Mouse (Mus musculus) mouse embryonic stem cell (cell line): ENCODE results near the gene Spire2.

Experiments
- in situ Hi-C, 2 experiments: fragments of 300-500 bp; cut with MboI; formaldehyde crosslinking; loops; 1 replicate in 1 of 2; 3 replicates in 1 of 2; pipeline ENCODE4 v1.14.3; 2019 to 2020; ENCODE audit warnings: low sequenced_read_pairs in 2 of 2, low pct_unique_long_range_greater_than_20kb in 1 of 2, mixed read lengths in 1 of 2; ENCODE audit not compliant: unreplicated experiment in 1 of 2

Spire2 gene

DNA sequence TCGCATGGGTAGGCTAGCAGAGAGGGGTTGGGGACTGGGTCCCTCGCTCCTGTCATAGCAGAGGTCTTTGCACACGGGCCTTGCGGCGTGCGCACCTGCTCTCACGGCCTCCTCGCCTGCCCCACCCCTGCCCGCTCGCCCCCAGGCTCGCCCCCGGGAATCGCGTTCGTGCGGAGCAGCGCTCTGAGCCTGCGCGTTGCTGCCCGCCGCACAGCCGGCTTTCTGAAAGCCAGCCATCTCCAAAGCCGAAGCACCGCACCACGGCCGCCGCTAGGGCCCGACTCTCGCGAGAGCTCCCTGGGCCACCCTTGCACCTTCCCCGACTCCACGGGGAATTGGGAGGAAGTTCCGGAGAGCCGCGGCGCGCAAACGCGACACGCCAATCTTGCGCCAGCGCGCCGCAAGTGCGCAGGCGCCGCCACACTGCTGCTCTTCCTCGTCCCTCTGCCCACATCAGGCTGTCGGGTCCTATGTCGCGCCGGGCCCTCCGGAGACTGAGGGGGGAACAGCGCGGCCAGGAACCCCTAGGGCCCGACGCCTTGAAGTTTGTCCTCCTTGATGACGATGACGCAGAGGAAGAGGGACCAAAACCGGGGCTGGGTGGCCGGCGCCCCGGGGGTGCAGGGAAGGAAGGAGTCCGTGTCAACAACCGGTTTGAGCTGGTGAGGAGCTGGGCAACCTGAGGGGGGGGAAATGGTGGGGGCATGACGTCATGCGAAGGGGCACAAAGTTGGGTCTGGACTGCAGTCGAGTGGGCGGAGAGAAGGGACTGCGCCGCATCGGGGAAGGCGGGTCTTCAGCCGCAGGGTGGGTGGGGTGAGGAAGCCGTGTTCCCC is 41.1 kb downstream of the Spire2 start, which contains the start of gene Tcf25:
Gene Tcf25 (plus strand): TSS at position 351 of the 836 bp plus-strand sequence.
- in situ Hi-C loops: no loop called here

DNA sequence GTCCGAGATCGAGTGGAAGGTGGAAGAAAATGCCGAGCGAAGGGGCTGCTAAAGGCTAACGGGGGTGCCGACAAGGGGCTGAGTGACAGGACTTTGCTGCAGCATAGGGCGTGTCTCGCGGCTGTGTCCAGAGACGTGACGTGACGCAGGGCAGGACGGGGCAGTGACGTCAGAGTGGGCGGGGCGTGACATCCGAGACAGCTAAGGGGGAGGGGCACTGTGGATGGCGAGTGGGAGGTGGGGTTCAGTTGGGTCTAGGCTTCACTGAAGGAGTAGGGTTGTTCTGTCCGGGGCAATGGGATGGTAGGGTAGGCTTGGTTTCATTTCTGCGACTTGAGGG is 41.7 kb downstream of the Spire2 start:
- in situ Hi-C loops: no loop called here

DNA sequence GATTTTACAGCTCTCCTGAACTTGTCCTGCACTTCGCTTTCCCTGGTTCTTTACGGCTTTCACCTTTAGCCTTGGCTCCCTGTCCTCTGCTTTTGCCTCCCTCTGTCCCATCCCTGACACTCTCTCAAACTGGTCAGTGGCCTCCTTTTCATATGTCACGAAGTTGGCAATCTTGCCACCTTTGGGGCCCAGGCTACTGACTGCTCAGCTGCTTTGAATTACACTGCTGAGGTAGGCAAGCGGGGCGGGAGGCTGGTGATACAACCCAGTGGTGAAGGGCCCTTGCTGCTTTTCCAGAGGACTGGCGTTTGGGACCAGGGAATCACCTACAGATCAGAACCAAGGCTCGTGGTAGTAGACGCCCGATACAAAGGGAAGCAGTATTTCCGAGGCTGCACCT is 43.2 kb downstream of the Spire2 start:
- in situ Hi-C loops: no loop called here

DNA sequence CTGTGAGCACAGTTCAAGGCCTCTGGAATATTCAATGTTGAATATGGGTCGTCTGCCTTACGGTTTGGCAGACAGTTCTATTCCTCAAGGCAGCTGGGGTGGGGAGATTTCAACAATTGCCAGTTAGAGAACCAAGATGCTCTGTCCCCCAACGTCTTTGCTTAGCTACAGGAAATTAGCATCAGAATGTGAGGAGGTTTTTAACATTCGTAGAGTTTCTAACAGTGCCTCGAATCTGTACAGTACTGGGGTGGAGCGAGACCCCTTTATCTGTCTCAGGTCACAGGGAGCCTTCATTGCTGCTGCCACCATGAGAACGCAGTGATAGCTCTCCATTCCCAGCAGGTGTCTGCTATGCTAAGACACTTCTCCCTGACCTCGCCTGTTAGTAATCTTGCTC is 43.6 kb downstream of the Spire2 start:
- in situ Hi-C loops: no loop called here

DNA sequence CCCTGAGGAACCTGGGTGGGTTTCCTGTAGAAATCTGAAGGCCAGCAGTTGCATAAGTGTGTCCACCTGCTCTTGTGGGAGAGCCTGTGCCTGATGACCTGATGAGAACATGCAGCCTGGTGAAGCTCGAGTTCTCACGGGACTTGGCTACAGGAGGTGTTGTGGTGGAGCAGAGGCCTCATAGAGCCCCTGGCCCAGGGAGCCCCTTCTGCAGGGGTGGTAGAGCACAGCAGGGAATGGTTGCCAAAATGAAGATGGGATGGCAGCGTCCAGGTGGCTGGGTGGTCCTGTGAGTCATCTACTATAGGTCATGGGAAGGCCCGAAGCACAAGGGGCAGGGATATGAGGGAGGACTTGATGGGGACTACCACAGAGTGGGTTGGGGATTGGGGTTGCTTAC is 49.2 kb downstream of the Spire2 start:
- in situ Hi-C loops: no loop called here

DNA sequence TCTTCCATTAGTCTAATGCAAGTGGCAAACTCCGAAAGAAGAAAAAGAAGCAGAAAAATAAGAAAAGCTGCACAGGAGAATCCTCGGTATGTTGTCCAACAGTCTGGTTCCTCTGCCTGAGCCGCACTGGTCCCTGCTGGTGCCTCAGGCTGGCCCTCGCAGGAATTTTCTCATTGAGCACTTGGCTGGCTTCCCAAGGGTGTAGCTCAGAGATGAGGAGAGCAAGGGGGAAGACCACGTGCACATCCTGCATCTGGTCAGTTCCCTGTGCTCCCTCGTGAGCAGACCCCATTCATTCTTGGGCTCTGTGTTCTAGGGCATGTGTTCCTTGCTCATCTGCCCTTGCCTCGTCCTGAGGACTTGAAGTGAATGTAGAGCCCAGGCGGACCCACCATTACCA is 50.0 kb downstream of the Spire2 start:
- in situ Hi-C loops: no loop called here

DNA sequence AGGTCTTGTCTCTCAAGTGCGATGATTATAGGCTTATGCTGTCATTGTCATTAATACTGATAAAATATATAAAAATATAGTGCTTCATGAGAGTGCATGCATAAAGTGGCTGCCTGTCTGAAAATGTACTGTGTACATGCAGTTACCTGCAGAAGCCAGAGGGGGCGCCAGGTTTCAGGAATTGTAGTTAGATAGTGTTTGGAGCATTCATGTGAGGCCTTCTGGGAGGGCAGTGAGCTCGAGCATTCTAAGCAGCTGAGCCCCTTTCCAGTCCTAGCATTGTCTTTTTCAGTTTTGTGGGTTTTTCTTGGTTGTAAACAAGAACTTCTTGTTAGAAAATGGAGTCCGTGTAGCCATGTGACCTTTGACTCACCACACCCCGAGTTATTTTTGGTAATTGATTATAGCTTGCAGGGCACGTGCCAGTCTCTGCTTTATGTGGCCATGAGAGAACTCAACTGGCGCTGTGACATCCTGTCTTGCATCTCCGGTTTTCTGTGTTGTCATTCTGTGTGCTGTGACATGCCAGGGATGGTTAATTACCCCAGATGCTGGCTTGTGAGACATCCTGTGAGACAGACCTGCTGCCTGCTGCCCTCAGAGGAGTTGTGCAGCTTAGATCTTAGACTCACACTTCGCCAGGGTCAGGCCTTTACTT is 52.5 kb downstream of the Spire2 start:
- in situ Hi-C loops: no loop called here

DNA sequence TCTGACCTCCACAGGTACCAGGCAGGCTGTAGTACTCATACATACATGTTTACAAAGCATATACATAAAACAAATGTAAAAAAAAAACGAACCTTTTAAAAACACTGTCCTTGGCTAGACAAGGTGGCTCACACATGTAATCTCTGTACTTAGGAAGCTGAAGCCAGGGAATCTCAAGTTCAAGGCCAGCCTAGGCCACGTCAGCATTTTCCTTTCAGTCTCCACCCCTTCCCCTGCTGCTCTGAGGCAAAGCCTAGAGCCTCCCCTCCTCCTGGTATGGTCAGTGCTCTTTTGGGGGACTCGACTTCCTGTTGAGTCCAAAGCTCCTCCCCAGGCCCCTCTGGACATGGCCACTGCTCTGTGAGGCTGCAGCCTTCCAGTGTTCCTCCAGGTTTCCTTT is 54.5 kb downstream of the Spire2 start:
- in situ Hi-C loops: no loop called here

DNA sequence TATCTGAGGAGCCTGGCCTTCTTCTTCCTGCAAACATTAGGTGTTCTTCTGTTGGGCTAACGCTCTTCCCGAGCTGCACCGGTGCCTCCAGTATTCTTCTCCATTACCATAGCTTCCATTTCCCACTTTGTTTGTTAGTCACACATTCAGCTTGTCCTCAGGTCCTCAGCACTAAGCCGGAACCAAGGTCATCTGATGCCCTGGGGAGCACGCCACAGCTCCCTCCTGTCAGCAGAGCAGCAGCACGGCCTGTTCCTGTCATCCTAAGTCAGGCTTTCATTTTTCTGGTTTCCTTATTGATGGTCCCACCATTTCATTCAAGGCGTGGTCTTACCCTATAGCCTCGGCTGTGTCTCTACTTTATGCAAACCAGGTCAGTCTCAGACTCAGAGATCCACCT is 55.3 kb downstream of the Spire2 start:
- in situ Hi-C loops: no loop called here

DNA sequence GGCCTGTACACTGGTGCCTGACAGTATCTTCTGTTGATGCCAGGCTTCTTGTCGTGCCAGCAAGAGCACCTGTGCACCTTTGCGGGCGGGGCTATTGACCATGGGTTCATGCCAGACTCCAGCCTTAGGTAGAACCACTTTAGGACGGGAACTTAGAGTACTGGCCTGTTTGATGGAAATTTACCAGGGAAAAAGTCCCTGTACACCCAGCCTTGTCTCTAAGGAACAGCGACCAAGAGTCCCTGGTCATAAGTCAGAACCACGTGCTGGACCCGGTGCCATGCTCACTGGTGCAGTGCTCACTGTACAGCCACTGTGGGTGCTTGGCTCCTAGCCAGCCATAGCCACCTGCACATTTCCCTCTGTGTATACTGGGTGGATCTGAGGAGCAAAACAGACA is 56.5 kb downstream of the Spire2 start:
- in situ Hi-C loops: no loop called here

DNA sequence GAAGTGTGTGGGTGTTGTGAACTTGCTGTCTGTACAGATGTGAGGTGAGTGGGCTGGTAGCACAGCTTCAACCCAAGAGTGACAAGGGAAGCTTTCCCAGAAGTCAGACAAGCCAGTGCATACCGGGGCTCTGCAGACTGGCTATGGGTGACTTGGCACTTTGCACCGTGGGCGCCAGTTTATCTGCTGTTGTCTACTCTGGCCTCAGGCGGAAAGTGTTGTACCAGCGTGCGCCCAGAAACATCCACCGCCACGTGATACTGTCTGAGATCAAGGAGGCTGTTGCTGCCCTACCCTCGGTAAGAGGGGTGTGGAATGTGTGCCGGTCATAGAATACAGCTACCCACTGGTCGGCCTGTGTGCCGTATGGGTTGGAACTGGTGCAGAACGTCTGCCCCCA is 65.8 kb downstream of the Spire2 start:
- in situ Hi-C loops: no loop called here

DNA sequence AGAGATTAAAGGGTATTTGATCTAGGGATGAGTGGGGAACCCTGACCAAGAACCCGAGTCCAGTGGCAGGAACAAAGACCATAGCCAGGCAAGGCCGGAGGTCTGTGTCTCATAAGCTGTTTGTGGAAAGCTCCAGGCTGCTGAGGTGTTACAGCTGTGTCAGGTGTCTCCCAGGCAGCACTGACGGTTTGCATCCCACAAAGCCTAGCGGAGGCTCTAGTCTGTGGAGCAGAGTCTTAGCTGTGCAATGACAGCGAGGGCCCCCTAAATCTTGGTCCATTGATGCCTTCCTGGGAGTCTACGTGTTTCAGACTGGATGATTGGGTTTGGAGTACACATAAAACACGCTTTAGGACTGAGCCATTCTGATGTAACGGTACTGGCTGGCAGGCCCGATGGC is 69.4 kb downstream of the Spire2 start:
- in situ Hi-C loops: no loop called here

DNA sequence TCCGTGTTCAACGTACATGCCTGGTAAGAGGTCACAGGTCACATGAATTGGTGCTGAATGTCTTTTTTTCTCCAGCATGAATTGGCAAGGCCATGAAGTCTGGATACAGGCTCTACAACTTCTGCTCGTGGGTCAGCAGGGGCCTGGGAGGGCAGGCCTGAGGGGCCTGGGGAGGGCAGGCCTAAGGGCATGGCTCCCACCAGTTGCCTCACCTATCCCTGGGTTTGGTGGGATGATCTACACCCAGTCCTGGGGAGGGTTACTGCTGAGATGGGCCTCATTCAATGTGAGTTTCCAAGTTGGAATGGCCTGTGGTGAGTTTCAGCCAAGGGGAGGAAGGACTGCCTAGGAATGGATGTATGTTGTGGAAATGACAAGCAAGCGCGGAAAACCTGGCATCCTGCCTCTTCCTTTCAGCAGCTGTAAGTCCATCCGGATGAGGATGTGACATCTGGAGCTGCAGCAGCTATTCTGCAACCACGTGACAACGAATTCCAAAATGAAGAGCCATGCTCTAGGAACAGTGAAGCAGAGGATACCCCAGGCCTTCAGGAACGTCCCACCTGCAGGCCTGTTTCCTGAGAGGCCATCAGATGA is 70.3 kb downstream of the Spire2 start:
- in situ Hi-C loops: no loop called here

DNA sequence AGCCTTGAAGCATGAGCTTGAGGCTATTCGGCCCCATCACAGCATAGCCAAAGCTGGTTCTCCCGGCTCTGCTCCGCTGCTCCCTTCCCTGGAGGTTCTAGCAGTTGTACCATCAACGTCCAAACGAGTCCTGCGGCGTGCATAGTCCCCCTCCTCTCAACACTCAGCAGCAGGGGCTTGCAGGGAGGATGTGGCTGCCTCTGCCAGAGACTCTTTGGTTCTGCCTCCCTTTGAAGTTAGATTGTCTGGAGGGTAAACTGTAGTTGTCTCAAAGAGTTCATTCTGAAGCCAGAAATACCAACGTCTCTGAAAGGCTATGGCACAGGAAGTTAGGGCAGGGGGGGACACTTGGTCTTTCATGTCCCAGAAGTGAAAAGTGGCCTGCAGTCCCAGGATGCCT is 72.0 kb downstream of the Spire2 start:
- in situ Hi-C loops: no loop called here

DNA sequence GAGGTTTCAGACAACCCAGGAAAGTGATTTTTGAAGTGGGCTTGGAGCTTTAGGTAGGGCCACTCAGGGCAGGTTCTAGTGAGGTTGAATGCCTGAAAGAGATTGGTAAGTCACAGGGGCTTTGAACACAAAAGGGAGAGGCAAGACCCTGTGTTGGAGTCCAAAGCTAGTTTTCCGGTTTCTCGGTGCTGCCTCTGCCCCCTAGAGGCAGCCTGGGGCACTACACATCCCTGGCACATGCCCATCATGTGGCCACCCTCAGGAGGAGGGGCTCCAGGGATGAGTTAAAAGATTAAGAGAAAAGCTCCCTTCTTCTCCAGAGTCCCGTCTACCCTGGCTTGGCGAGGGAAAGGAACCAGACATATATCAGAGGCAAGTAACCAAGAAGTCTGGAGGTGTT is 74.3 kb downstream of the Spire2 start, which contains the start of gene Mc1r:
Gene Mc1r (plus strand): TSS at position 322 of the 400 bp plus-strand sequence.
- in situ Hi-C loops: no loop called here

DNA sequence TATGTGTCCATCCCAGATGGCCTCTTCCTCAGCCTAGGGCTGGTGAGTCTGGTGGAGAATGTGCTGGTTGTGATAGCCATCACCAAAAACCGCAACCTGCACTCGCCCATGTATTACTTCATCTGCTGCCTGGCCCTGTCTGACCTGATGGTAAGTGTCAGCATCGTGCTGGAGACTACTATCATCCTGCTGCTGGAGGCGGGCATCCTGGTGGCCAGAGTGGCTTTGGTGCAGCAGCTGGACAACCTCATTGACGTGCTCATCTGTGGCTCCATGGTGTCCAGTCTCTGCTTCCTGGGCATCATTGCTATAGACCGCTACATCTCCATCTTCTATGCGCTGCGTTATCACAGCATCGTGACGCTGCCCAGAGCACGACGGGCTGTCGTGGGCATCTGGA is 75.1 kb downstream of the Spire2 start:
- in situ Hi-C loops: no loop called here

DNA sequence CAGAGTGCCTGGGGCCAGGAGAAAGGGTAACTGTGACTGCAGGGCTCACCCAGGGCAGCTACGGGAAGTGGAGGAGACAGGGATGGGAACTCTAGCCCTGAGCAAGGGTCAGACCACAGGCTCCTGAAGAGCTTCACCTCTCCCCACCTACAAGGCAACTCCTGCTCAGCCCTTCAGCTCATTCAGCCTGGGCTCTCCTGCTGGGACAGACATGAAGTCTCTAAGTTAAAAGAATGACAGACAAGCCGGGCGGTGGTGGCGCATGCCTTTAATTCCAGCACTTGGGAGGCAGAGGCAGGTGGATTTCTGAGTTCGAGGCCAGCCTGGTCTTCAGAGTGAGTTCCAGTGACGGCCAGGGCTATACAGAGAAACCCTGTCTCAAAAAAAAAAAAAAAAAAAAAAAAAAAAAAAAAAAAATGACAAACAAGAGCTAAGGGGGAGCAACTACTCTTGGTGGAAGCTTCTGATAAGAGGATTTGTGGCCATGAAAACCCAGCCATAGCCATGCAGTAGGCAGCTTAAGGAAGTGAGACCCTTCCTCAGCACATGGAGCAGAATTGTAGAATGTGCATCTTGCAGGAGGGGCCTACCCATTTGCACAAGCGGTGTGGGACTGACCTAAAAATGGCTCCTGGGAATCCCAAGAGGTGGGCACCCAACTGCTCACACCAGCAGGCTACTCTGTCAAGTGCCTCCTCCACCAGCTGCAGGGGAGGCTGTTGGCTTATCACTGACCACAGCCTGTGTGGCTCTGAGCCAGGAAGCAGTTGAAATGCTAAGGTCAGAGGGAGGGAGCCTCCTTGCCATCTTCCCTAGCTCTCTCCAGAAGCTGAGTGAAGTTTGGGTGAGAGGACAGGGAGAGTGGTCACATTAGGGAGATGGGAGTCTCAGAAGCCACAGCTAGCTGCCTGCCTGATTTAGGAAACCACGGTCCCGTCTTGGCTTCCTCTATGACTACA is 76.4 kb downstream of the Spire2 start:
- in situ Hi-C loops: no loop called here

DNA sequence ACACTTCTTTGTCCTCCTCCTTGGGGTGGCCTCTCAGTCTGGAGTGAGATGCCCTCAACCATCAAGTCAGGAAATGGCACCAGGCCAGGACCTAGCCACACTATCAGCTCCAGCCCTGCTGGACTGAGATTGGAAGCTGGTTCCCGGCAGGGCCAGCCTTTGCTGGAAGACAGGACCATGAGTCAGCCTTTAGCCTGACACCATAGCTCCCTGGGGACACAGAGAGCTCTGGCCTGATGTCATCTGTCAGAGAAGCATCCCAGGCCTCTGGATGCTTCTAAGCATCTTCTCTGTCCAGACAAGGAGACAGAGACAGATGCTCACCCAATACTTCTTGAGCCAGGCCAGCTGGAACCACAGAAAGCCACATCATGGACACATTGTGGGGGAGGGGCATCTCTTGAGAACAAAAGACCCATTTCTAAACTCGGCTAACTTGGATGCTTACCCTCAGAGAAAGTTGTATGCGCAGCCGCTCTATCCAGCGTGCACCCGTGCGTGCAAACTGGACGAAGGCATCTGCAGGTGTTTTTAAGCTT is 77.6 kb downstream of the Spire2 start:
- in situ Hi-C loops: no loop called here
